Mouse (Mus musculus): ENCODE results near the gene Glod4.

DNA sequence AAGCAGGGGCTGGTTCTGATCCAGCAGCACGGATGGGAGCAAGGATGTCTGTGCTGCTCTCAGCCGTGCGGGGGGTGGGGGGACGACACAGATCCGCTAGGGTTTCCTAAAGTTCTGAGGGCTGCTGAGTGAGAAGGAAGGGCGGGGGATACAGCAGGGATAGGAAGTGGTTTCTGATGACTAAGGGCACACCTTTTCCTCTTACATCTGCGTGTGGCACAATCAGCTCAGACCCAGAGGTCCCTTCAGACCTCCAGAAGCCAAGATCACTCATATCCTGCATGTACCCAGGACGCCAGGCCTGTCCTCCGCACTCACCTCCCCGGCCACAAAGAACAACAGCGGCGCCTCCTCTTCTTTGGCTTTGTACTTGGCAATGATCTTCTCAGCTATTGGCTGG lies 17.7 kb upstream of the Glod4 start:
- no peak for TF ChIP-seq CTCF (conservative IDR thresholded peaks at IDR 0.05; ENCODE audit: insufficient read depth, insufficient read length, low read depth, low read length)
- no peak for TF ChIP-seq POLR2A (IDR thresholded peaks at IDR 0.05; ENCODE audit: low read depth, low read length)

All from kidney, adult 2 months (tissue).